Mouse (Mus musculus): ENCODE measurements at regions not wholly inside any gene's neighbourhood (a gene's known extent, or its start where the extent isn't known, plus 50 kb on each side); places are given as distances from the start of the nearest gene placed in this dataset.

DNA sequence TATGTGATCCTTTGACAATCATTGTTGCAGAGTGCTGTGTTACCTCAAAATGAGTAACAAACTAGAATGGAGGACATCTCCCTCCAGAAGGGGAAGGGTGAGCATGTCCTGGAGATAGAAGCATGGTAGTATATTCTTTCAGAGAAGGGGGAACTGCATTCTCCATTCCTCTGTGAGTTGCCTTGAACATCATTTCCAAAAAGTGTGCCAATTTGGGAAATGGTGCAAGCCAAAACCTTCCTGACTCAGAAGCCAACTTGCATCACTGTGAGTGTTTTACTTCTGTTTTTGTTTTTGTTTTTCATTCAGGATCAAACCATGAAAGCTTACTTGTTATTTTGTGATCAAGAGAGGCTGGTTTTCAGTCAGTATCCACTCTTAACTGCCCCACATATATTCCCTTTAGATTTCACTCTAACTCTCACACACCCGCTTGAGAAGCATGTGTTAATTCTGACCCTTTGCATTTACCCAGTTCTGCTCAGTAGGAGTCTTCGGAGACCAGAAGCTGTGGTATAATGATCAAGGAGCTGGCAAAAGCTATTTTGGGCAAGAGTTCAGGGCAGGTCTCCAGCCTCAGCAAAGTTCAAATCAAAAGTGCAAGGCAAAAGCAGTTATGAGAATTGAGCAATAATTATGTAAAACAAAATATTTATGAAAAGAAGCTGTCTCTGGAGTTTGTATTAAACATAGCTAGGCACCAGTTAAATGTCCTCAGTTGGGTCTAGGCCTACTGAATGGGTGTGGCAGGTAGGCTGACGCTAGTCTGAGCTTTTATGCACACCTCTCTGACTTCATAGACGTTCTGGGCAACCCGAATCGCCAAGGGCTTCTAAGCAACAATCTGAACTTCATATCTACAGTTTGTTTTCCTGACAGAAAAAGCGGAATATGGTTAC lies 368.3 kb upstream of the Ctso start:
- TF ChIP-seq POLR2A (IDR thresholded peaks at IDR 0.05; ENCODE audit: borderline replicate concordance, insufficient read depth, low read length) (no peak), CTCF (IDR thresholded peaks at IDR 0.05; ENCODE audit: borderline replicate concordance, insufficient read depth, low read depth, low read length) (no peak)
